Mouse (Mus musculus): Measurements from ENCODE around the gene Arl5c. TPM values are rescaled to one million over a fixed set of nuclear protein-coding genes. Genes with fewer than 3 reads are reported as not detected.

The Arl5c gene
- total RNA-seq, 2 experiments from 2014 or later: 0.57 to 0.92 TPM

DNA sequence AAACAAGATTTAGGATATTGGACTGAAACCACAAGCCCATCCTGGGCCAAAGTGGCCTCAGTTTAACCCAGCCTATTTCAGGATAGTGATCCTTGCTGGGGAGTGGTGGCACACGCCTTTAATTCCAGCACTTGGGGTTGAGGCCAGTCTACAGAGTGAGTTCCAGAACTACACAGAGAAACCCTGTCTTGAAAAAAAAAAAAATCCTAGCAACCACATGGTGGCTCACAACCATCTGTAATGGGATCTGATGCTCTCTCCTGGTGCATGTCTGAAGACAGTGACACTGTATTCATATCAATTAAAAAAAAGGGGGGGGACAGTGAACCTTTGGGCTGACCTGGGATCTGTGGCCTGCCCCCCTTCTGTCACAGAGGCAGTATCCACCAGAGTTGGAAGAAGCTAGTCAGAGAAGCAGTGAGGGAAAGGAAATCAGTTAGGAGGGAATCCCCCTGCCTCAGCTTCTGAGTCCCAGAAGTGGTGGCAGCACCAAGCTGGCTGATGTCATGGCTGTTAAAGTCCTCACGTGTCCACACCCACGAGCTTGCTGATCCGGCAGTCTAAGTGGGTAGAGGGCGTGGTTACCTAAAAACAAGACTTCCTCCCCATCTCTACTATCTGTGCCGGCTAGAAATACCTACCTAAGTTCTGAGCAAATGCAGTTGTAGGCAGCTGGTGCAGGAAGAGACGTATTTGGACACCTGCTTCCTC is 3.1 kb upstream of the Arl5c start:
- intact Hi-C loops (cut with DNase I): no loop called here
- no peak for DNase-seq (ENCODE audit: low spot score)

GRCm38 (mm10) chr11:97998074-97998793 is 2.3 kb upstream of the Arl5c start:
- intact Hi-C loops (cut with DNase I): no loop called here
- DNase-seq (ENCODE audit: low spot score): no peak

GRCm38 (mm10) chr11:97997387-97997960 is 1.5 kb upstream of the Arl5c start:
- intact Hi-C loops (cut with DNase I): no loop called here
- DNase-seq (ENCODE audit: low spot score): no peak

- DNase-seq (ENCODE audit: low spot score): no peak
- intact Hi-C loops (cut with DNase I): no loop called here
These were observed 710 bp upstream of the Arl5c start for GRCm38 (mm10) chr11:97996691-97997090.

- peak; percentile 62 for DNase-seq (ENCODE audit: low spot score)
- intact Hi-C loops (cut with DNase I): no loop called here
These were observed 1.4 kb downstream of the Arl5c start for GRCm38 (mm10) chr11:97994539-97995100.

- peak; percentile 79 for DNase-seq (ENCODE audit: low spot score)
These were observed 7.4 kb downstream of the Arl5c start for GRCm38 (mm10) chr11:97988530-97989096.

GRCm38 (mm10) chr11:97987551-97988526 is 8.1 kb downstream of the Arl5c start:
- intact Hi-C loops (cut with DNase I): loop anchor here (1.0 to 2.0 kb wide), 2 partner anchors 89 to 195 kb away; no protein-coding TSS in a partner anchor
- peak; percentile 88 for DNase-seq (ENCODE audit: low spot score)

More at GRCm38 (mm10) chr11:97988530-97989096, 7.4 kb downstream of the Arl5c start:
- intact Hi-C loops (cut with DNase I): loop anchor here (2.0 kb wide), 1 partner anchor 196 kb away; no protein-coding TSS in a partner anchor

- no peak for DNase-seq (ENCODE audit: low spot score)
- intact Hi-C loops (cut with DNase I): loop anchor here (1.0 kb wide), 1 partner anchor 88 kb away; no protein-coding TSS in a partner anchor
These were observed 9.1 kb downstream of the Arl5c start for GRCm38 (mm10) chr11:97986738-97987465.

- intact Hi-C loops (cut with DNase I): loop anchor here (2.0 kb wide), 1 partner anchor 47 kb away; no protein-coding TSS in a partner anchor
- DNase-seq (ENCODE audit: low spot score): no peak
These were observed 10.0 kb downstream of the Arl5c start, which contains the start of gene Plxdc1 for GRCm38 (mm10) chr11:97985727-97986677. TSS of gene Plxdc1 (minus strand) at chr11:97986444.

DNA sequence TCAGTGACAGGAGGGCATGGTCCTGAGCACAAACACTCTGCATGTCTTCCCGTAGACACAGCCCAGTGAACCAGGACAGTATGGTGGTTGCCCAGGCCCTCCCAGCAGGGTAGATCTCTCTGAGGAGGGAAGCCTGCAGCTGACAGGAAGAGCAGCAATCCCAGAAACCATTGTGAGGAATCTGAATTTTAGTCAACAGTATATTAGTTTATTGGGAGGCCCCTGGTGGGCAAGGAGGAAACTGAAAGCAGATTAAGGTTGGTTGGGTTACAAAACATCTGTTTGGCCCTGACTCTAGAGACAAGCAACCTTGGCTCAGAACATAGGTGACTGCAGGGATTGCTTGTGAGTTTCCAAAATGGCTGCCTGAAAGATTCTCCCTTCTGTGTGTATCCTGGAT is 12.0 kb downstream of the Arl5c start:
- DNase-seq (ENCODE audit: low spot score): no peak
- intact Hi-C loops (cut with DNase I): loop anchor here (2.0 kb wide), 1 partner anchor 45 kb away; no protein-coding TSS in a partner anchor

DNA sequence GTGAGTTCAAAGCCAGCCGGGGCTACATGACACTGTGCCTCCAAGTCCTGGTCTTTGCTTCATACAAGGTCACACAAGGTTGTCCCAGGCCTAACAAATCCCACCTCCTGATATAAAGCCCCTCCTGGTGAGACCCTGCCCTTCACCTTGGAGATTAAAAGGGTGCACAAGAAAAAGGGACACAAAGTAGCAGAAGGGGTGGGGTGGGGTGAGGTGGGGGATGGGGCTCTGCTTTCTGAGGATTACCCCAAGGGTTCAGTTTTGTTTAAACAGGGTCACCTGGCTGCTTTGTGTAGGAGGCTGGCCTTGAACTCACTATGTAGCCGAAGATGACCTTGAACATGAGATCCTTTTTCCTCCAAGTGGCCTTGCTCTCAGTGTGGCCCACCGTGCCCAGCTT is 12.5 kb downstream of the Arl5c start:
- intact Hi-C loops (cut with DNase I): no loop called here
- no peak for DNase-seq (ENCODE audit: low spot score)

GRCm38 (mm10) chr11:97982721-97983120 is 13.3 kb downstream of the Arl5c start:
- DNase-seq (ENCODE audit: low spot score): no peak
- intact Hi-C loops (cut with DNase I): no loop called here

DNA sequence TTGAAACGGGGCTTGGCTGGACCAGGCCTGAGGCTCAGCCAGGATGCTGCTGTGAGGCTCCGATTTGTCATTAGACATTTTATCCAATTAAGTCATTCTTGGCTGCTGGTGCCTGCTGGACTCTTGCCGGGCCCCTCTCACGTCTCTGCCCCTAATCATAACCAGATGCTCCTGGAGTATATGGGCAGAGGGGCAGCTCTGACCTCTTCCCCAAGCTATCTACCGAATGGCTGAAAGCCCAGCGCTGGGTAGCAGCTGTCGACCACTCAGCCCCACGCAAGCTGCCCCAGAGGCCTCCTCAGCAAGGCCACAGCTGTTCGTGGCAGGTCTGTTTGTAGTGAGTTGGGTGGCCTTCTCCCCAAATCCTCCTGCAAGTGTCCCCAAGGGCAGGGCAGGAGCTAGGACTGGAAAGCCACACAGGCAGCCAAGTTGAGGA is 15.4 kb downstream of the Arl5c start:
- peak; percentile 78 for DNase-seq (ENCODE audit: low spot score)
- intact Hi-C loops (cut with DNase I): no loop called here

DNA sequence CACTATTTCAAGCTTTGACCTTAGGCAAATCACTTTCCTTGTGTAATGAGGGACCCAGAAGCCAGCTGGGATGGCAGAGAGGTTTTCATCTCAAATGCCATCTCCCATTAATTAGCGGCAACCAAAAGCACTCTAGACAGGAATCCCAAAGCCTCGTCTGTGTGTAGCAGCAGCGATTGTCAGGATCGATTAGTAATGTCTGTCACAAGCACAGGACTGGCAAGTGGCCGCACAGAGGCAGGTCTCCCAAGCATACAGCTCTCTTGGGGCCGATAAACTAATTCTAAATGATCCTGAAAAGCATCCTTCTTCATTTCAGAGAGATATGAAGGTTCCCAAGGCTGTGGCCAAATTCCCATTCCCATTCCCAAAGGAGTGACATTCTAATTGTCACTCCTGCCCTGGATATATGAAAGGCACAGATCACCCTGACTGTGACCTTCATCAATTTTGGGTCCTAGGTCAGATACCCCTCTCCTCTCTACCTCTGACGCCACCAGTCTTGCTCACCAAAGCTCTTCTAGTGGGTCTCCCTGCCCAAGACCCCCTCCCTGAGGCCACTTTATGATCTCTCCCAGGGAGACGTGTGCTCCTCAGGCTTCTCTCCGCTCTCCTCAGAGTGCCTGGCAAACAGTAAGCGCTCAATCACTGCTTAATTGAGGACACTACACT is 16.0 kb downstream of the Arl5c start:
- intact Hi-C loops (cut with DNase I): no loop called here
- DNase-seq (ENCODE audit: low spot score): no peak

DNA sequence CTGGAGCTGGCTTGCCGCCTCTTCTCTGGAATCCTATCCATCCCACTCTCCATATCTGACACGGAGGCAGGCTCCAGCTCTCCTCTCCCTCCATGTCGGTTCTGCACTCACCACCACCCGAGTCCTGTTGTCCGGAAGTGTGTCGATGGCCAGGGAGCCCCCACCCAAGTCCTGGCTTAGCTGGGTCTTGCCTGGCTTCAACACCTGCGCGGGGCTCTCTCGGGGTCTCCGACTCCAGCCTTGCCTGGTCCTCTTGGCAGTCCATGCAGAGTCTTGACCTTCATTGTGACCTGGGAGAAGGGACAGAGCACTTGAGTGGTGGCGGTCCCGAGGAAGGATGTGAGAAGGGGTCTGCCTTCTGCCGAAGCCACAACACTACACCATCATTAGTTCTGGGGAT is 17.6 kb downstream of the Arl5c start:
- intact Hi-C loops (cut with DNase I): no loop called here
- no peak for DNase-seq (ENCODE audit: low spot score)

DNA sequence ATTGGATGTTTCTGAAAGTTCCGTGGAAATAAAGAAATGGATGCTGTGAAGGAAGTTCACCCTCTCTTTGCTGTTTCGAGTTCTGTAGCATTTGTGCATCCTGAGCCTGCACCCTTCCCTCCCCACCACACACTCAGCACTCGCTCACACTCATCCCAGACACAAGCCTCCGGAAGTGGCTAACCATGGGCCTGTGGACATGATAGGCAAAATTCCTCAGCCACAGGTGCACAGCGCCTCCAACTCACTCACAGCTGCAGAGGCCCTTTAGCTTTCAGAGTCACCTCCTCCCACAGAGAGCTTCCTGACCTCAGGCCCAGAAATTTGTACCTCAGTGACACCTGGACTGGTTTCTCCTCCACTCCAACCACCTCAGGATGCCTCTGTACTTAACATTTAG is 18.2 kb downstream of the Arl5c start:
- intact Hi-C loops (cut with DNase I): no loop called here
- DNase-seq (ENCODE audit: low spot score): no peak

- no peak for DNase-seq (ENCODE audit: low spot score)
- intact Hi-C loops (cut with DNase I): no loop called here
These were observed 21.2 kb downstream of the Arl5c start for GRCm38 (mm10) chr11:97974746-97975145.
